Mouse (Mus musculus): ENCODE measurements around the gene Agbl2. TPM values are rescaled to one million over a fixed set of nuclear protein-coding genes. Genes with fewer than 3 reads are reported as not detected.

Agbl2 gene
- total and polyA plus RNA-seq, 3 experiments: 0.81 to 1.6 (median 0.86) TPM

DNA sequence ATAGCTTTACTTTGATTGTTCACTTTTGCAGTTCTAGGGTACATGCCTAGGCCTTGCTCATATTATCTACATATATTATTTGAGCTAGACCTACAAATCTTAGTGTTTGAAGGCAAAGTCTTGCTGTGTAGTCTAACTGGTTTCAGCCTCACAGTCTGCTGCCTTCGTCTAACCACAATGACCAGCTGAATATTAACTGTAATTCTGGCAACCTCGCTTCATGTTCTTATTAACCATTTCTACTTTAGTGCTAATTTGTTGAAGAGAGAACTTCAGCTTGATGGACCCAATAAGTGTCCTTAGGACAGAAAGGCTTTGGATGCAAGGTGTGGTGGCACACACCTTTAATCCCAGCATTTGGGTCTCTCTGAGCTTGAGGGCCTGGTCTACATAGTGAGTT is 5.6 kb downstream of the Agbl2 start:
- Histone ChIP-seq H3K4me3 (no peak overlapping the region), H3K4me1 (ENCODE audit: control insufficient read depth, insufficient read depth, low read length) (no peaks in the 10 kb centered on the region), H3K36me3 (ENCODE audit: control insufficient read depth, insufficient read depth, low read length) (no peaks in the 10 kb centered on the region), H3K27me3 (ENCODE audit: control insufficient read depth, insufficient read depth, low read length) (no peaks in the 10 kb centered on the region), H3K27ac (no peak overlapping the region), H3K79me2 (replicated peaks; ENCODE audit: control insufficient read depth, insufficient read depth, low read length) (no peaks in the 10 kb centered on the region), H3K9ac (ENCODE audit: low read depth, low read length) (no peak overlapping the region)
- no peak for DNase-seq
- intact Hi-C loops (cut with DNase I): no loop called here
- TF ChIP-seq EP300 (IDR thresholded peaks at IDR 0.05; ENCODE audit: insufficient read depth, low read depth, low read length): no peak
- TF ChIP-seq POLR2A (IDR thresholded peaks at IDR 0.05; ENCODE audit: insufficient read depth, low read depth, low read length): no peak
- TF ChIP-seq CTCF (IDR thresholded peaks at IDR 0.05): no peak
- WGBS: 81% methylated on average over 2 of the region's 2 CpGs

GRCm38 (mm10) chr2:90808241-90809126 is 26.0 kb downstream of the Agbl2 start:
- WGBS: 81% methylated on average over 6 of the region's 6 CpGs
- no peaks in the 10 kb centered on the region for H3K27me3 ChIP-seq (ENCODE audit: control insufficient read depth, insufficient read depth, low read length)
- intact Hi-C loops (cut with DNase I): no loop called here
- TF ChIP-seq EP300 (IDR thresholded peaks at IDR 0.05; ENCODE audit: insufficient read depth, low read depth, low read length): no peak
- TF ChIP-seq CTCF (IDR thresholded peaks at IDR 0.05): no peak
- TF ChIP-seq POLR2A (IDR thresholded peaks at IDR 0.05; ENCODE audit: insufficient read depth, low read depth, low read length): no peak
- no peak for DNase-seq
- H3K79me2 ChIP-seq (replicated peaks; ENCODE audit: control insufficient read depth, insufficient read depth, low read length): no peaks in the 10 kb centered on the region
- H3K36me3 ChIP-seq (ENCODE audit: control insufficient read depth, insufficient read depth, low read length): no peaks in the 10 kb centered on the region
- no peak overlapping the region for H3K27ac ChIP-seq
- H3K4me3 ChIP-seq: no peak overlapping the region
- H3K9ac ChIP-seq (ENCODE audit: low read depth, low read length): no peak overlapping the region
- H3K4me1 ChIP-seq (ENCODE audit: control insufficient read depth, insufficient read depth, low read length): no peaks in the 10 kb centered on the region

DNA sequence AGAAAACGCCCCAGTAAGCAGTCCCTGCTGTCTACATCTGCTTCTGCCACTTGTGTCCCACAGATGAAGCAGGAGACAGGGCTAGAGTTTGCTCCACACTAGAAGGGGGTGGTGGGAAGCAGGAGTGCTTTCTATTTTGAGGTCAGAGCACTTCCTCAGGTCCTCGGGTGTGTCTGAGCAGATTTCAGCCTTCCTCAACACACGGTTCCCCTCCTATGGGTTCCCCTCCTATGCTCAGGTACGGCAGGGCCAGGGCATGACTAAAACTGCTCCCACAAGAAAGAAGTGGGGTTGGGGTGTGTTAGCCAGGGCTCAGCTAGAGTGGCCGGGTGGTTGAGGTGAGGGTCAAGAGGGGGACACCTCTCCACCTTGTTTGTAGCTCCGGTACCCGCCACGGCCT is 28.2 kb downstream of the Agbl2 start:
- Histone ChIP-seq H3K9ac (ENCODE audit: low read depth, low read length) (no peak overlapping the region), H3K27ac (no peak overlapping the region), H3K4me1 (ENCODE audit: control insufficient read depth, insufficient read depth, low read length) (no peaks in the 10 kb centered on the region), H3K79me2 (replicated peaks; ENCODE audit: control insufficient read depth, insufficient read depth, low read length) (no peaks in the 10 kb centered on the region), H3K27me3 (ENCODE audit: control insufficient read depth, insufficient read depth, low read length) (no peaks in the 10 kb centered on the region), H3K4me3 (no peak overlapping the region), H3K36me3 (ENCODE audit: control insufficient read depth, insufficient read depth, low read length) (no peaks in the 10 kb centered on the region)
- no peak for DNase-seq
- no peak for TF ChIP-seq CTCF (IDR thresholded peaks at IDR 0.05)
- TF ChIP-seq POLR2A (IDR thresholded peaks at IDR 0.05; ENCODE audit: insufficient read depth, low read depth, low read length): no peak
- TF ChIP-seq EP300 (IDR thresholded peaks at IDR 0.05; ENCODE audit: insufficient read depth, low read depth, low read length): no peak
- intact Hi-C loops (cut with DNase I): no loop called here
- 77% methylated on average over 8 of the region's 8 CpGs for WGBS

GRCm38 (mm10) chr2:90815266-90815665 is 32.7 kb downstream of the Agbl2 start:
- Histone ChIP-seq H3K4me1 (ENCODE audit: control insufficient read depth, insufficient read depth, low read length) (no peaks in the 10 kb centered on the region), H3K4me3 (no peak overlapping the region), H3K27ac (no peak overlapping the region), H3K36me3 (ENCODE audit: control insufficient read depth, insufficient read depth, low read length) (no peaks in the 10 kb centered on the region), H3K9ac (ENCODE audit: low read depth, low read length) (no peak overlapping the region), H3K27me3 (ENCODE audit: control insufficient read depth, insufficient read depth, low read length) (no peaks in the 10 kb centered on the region), H3K79me2 (replicated peaks; ENCODE audit: control insufficient read depth, insufficient read depth, low read length) (no peaks in the 10 kb centered on the region)
- no peak for DNase-seq
- TF ChIP-seq EP300 (IDR thresholded peaks at IDR 0.05; ENCODE audit: insufficient read depth, low read depth, low read length): no peak
- no peak for TF ChIP-seq POLR2A (IDR thresholded peaks at IDR 0.05; ENCODE audit: insufficient read depth, low read depth, low read length)
- TF ChIP-seq CTCF (IDR thresholded peaks at IDR 0.05): no peak
- 74% methylated on average over 2 of the region's 2 CpGs for WGBS
- intact Hi-C loops (cut with DNase I): no loop called here

- H3K27me3 ChIP-seq (ENCODE audit: control insufficient read depth, insufficient read depth, low read length): no peaks in the 10 kb centered on the region
- no peak overlapping the region for H3K9ac ChIP-seq (ENCODE audit: low read depth, low read length)
- H3K27ac ChIP-seq: no peak overlapping the region
- H3K79me2 ChIP-seq (replicated peaks; ENCODE audit: control insufficient read depth, insufficient read depth, low read length): no peaks in the 10 kb centered on the region
- intact Hi-C loops (cut with DNase I): no loop called here
- TF ChIP-seq EP300 (IDR thresholded peaks at IDR 0.05; ENCODE audit: insufficient read depth, low read depth, low read length): no peak
- TF ChIP-seq POLR2A (IDR thresholded peaks at IDR 0.05; ENCODE audit: insufficient read depth, low read depth, low read length): no peak
- TF ChIP-seq CTCF (IDR thresholded peaks at IDR 0.05): no peak
- no peaks in the 10 kb centered on the region for H3K4me1 ChIP-seq (ENCODE audit: control insufficient read depth, insufficient read depth, low read length)
- H3K4me3 ChIP-seq: no peak overlapping the region
- no peaks in the 10 kb centered on the region for H3K36me3 ChIP-seq (ENCODE audit: control insufficient read depth, insufficient read depth, low read length)
- WGBS: 77% methylated on average over 4 of the region's 4 CpGs
- no peak for DNase-seq
These were observed 33.6 kb downstream of the Agbl2 start for GRCm38 (mm10) chr2:90816144-90816543.

GRCm38 (mm10) chr2:90818710-90819109 is 36.2 kb downstream of the Agbl2 start:
- TF ChIP-seq CTCF (IDR thresholded peaks at IDR 0.05) (no peak), EP300 (IDR thresholded peaks at IDR 0.05; ENCODE audit: insufficient read depth, low read depth, low read length) (no peak), POLR2A (IDR thresholded peaks at IDR 0.05; ENCODE audit: insufficient read depth, low read depth, low read length) (no peak)
- DNase-seq: no peak
- no peak overlapping the region for H3K27ac ChIP-seq
- 81% methylated on average over 3 of the region's 3 CpGs for WGBS
- H3K4me3 ChIP-seq: no peak overlapping the region
- H3K27me3 ChIP-seq (ENCODE audit: control insufficient read depth, insufficient read depth, low read length): no peaks in the 10 kb centered on the region
- H3K9ac ChIP-seq (ENCODE audit: low read depth, low read length): no peak overlapping the region
- H3K79me2 ChIP-seq (replicated peaks; ENCODE audit: control insufficient read depth, insufficient read depth, low read length): no peaks in the 10 kb centered on the region
- H3K4me1 ChIP-seq (ENCODE audit: control insufficient read depth, insufficient read depth, low read length): no peaks in the 10 kb centered on the region
- H3K36me3 ChIP-seq (ENCODE audit: control insufficient read depth, insufficient read depth, low read length): no peaks in the 10 kb centered on the region
- intact Hi-C loops (cut with DNase I): no loop called here

Data from heart, adult 2 months (tissue).